Mouse (Mus musculus) liver, embryonic 13.5 days (tissue): Measurements from ENCODE around the gene Dynlt1b. TPM values are rescaled to one million over a fixed set of nuclear protein-coding genes. Genes with fewer than 3 reads are reported as not detected.
"Not testable (repeated sequence)": the region's sequence is repeated elsewhere in the genome, so short reads cannot be mapped to it uniquely, and the experiment has no call there.

Experiments used
- ATAC-seq: fragments of 200-750 bp; cut with Nextera tagmentation; 2 replicates; pipeline ENCODE4 v1.8.0; 2017; ENCODE audit warnings: low read depth, mild to moderate bottlenecking, moderate number of reproducible peaks, moderate library complexity
- DNase-seq: peaks from one replicate; pipeline ENCODE4 v3.0.0; 2022
- H3K27ac ChIP-seq: fragments of 300-500 bp; sonication (generic); 2 replicates; pipeline ENCODE4 v1.5.1; 2015; ENCODE audit warnings: moderate library complexity, mild to moderate bottlenecking, inconsistent platforms
- H3K27me3 ChIP-seq: fragments of 300-500 bp; sonication (generic); 2 replicates; pipeline ENCODE4 v1.6.1; 2015; ENCODE audit warnings: mild to moderate bottlenecking, inconsistent platforms
- H3K36me3 ChIP-seq: fragments of 300-500 bp; sonication (generic); 2 replicates; pipeline ENCODE4 v1.6.1; 2015; ENCODE audit warnings: mild to moderate bottlenecking, inconsistent platforms
- H3K4me1 ChIP-seq: fragments of 300-500 bp; sonication (generic); replicated peaks from 2 replicates; pipeline ENCODE4 v1.6.1; 2015; ENCODE audit warnings: inconsistent platforms
- H3K4me2 ChIP-seq: fragments of 300-500 bp; sonication (generic); 2 replicates; pipeline ENCODE4 v1.6.1; 2015; ENCODE audit warnings: inconsistent platforms, mild to moderate bottlenecking, moderate library complexity
- H3K4me3 ChIP-seq: fragments of 300-500 bp; sonication (generic); replicated peaks from 2 replicates; pipeline ENCODE4 v1.5.1; 2015; ENCODE audit warnings: mild to moderate bottlenecking, inconsistent platforms
- H3K9ac ChIP-seq: fragments of 300-500 bp; sonication (generic); 2 replicates; pipeline ENCODE4 v1.6.1; 2015; ENCODE audit warnings: mild to moderate bottlenecking, inconsistent platforms
- H3K9me3 ChIP-seq: fragments of 300-500 bp; sonication (generic); replicated peaks from 2 replicates; pipeline ENCODE4 v1.6.1; 2016; ENCODE audit warnings: inconsistent platforms
- WGBS: fragments of 180-500 bp; shearing (Covaris S2); methylation state at CpG from one replicate; pipeline ENCODE4 v1.1.7; 2015; ENCODE audit not compliant: insufficient replicate concordance; 5-methylcytosine and 5-hydroxymethylcytosine counted together
- polyA plus RNA-seq: library from polyadenylated mRNA; unstranded; fragments of >200 nt; fragmentation: Nextera tagmentation; extraction: Ambion mirVana; gene quantifications from 2 replicates; pipeline ENCODE4 v1.2.1, GENCODE M21; 2015

The Dynlt1b gene
- polyA plus RNA-seq, 1 experiment from 2014 or later, result 224 TPM

DNA sequence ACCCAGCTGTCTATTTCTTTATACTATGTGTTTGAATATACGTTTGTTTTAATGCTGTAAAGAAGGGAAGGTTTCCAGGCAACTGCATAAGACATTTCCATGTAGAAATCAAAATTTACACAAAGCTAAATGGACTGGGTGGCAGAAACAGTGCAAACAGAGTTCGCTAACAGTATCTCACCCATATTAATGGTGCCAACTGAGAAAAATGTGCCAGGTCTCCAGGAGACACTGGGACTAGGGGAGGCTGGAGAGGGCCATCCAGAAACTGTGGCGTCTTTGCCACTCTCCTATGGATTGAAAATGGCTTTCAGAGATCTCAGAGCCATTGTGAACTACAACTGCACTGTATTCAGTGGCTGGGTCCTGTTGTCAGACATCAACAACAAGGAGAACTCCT lies 40.1 kb downstream of the Dynlt1b start:
- H3K9ac ChIP-seq, DNase-seq, H3K4me3 ChIP-seq, ATAC-seq, H3K36me3 ChIP-seq, H3K27ac ChIP-seq, H3K4me2 ChIP-seq, H3K9me3 ChIP-seq, H3K27me3 ChIP-seq: not testable (repeated sequence)
- WGBS, result 80% methylated on average over 2 of the region's 3 CpGs
- H3K4me1 ChIP-seq, result peaks cover 20% of the 10 kb centered on the region

DNA sequence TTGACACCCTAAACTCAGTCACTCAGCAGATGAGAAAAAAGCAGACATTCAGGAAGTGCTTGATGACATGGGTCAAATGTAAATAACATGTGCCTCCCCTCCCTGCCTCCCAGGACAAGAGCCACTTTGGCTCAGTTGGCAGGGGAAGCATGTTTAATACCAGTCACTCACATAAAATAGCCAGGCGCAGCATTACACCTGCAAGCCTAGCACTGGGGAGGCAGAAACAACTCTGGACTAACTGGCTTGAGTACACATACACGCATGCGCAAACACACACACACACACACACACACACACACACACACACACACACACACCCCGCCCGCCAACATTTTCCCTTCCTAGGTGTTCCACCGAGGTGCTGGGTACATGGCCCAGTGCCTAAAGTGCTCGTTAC lies 40.8 kb downstream of the Dynlt1b start:
- H3K4me2 ChIP-seq, H3K9ac ChIP-seq, ATAC-seq, H3K36me3 ChIP-seq, H3K9me3 ChIP-seq, H3K27ac ChIP-seq, DNase-seq, H3K27me3 ChIP-seq, H3K4me3 ChIP-seq: not testable (repeated sequence)
- 59% methylated on average over 6 of the region's 7 CpGs for WGBS
- H3K4me1 ChIP-seq, result peaks cover 24% of the 10 kb centered on the region

DNA sequence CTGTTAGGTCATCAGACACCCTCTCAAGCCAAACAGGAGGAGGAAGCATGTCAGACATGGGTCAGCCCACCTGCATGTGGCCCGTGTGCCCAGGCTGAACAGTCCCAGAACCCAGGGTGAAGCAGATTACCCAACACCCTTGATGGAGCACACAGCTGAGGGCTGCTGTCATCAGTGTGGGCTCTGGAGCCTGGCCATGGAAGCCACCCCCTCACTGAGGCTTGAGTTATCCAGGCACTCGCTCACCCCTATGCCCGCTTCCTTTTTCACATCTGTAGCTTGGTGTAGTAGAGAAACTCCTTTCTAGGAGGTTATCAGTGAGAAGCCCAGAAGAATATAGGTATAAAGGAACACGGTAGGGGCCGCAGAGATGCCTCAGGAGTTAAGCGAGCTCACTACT lies 45.4 kb downstream of the Dynlt1b start:
- not testable (repeated sequence) for H3K4me3 ChIP-seq, H3K36me3 ChIP-seq, H3K27ac ChIP-seq, H3K9me3 ChIP-seq, H3K27me3 ChIP-seq, H3K9ac ChIP-seq, DNase-seq, ATAC-seq, H3K4me2 ChIP-seq
- H3K4me1 ChIP-seq, result peaks cover 20% of the 10 kb centered on the region
- 71% methylated on average over 6 of the region's 6 CpGs for WGBS

DNA sequence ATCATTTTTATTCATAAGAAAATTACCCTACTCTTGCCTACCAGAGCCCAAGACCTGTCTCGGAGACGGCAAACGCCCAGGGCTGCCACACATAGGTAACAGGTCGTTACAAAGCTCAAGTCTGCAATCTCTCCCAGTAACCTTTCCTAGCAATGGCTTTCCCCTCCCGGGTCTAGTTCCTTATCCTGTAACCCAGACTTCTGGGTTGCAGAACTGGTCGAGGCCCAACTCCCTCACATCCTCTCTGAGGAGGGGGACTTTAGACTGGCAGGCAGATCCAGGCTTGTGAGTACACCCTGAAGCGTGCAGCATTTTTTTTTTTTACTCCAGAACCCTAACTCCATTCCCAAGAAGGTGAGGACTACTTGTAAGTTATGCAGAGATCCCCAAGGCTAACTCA lies 46.0 kb downstream of the Dynlt1b start:
- Histone ChIP-seq H3K4me2 (peak overlapping the region; percentile 85), H3K4me3 (peak overlapping the region; percentile 68), H3K4me1 (peaks cover 20% of the 10 kb centered on the region)
- not testable (repeated sequence) for H3K36me3 ChIP-seq, H3K27me3 ChIP-seq, H3K27ac ChIP-seq, DNase-seq, H3K9me3 ChIP-seq, ATAC-seq, H3K9ac ChIP-seq
- WGBS, result 49% methylated on average over 7 of the region's 7 CpGs

DNA sequence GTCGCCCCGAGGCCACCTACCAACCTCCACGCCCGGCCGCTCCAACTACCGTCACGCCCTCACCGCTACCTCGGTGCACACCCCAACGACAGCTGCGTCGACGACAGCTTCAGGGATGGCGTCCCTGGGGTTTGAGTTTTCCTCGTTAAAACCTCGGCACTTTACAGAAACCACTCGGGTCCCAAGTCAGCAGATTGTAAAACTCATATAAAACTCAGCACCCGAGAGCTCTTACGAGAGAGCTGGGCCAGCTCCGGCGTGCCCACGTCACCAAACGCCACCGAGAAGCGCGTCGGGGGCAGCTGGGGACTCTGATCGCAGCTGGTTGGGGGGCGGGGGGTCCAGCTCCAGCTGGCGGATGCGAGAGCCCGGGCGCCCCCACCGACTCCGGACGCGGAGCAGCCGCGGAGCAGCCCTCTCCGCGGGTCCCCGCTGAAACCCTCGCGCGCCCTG lies 46.6 kb downstream of the Dynlt1b start:
- Histone ChIP-seq H3K9ac (peak overlapping the region; percentile 76), H3K4me2 (peak overlapping the region; percentile 85), H3K4me3 (peak overlapping the region; percentile 68), H3K27me3 (peaks cover 10% of the 10 kb centered on the region), H3K4me1 (peaks cover 20% of the 10 kb centered on the region)
- H3K27ac ChIP-seq, H3K36me3 ChIP-seq, H3K9me3 ChIP-seq: not testable (repeated sequence)
- DNase-seq (peak; percentile 56), ATAC-seq (peak; percentile 28; the same call in 1 of the 2 replicates)
- WGBS, result under 1% methylated on average over 45 of the region's 45 CpGs

DNA sequence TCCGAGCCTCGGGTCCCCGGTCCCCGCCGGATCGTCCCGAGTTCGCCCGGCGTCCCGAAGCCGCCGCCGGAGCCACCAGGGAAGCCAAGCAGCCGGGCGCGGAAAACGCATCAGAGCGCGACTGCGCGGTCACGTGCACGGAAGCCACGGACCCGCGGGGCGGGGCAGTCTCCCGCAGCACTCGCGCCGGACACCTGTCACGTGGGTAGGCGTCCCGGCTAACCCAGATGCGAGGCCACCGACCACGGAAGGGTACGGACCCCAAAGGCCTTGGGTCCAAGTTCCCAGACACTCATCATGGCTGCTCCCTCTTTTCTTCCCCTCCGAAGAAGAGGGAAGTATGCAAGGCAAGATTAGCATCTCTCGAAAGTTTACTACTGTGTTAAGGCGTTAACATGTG lies 47.1 kb downstream of the Dynlt1b start:
- H3K36me3 ChIP-seq, H3K9me3 ChIP-seq, H3K27ac ChIP-seq: not testable (repeated sequence)
- H3K4me3 ChIP-seq, result peak overlapping the region; percentile 68
- DNase-seq, result peak; percentile 43
- H3K9ac ChIP-seq, result peak overlapping the region; percentile 76
- WGBS, result under 1% methylated on average over 37 of the region's 42 CpGs
- peaks cover 20% of the 10 kb centered on the region for H3K4me1 ChIP-seq
- peak overlapping the region; percentile 85 for H3K4me2 ChIP-seq
- peak; percentile 52 for ATAC-seq
- H3K27me3 ChIP-seq, result peaks cover 12% of the 10 kb centered on the region

DNA sequence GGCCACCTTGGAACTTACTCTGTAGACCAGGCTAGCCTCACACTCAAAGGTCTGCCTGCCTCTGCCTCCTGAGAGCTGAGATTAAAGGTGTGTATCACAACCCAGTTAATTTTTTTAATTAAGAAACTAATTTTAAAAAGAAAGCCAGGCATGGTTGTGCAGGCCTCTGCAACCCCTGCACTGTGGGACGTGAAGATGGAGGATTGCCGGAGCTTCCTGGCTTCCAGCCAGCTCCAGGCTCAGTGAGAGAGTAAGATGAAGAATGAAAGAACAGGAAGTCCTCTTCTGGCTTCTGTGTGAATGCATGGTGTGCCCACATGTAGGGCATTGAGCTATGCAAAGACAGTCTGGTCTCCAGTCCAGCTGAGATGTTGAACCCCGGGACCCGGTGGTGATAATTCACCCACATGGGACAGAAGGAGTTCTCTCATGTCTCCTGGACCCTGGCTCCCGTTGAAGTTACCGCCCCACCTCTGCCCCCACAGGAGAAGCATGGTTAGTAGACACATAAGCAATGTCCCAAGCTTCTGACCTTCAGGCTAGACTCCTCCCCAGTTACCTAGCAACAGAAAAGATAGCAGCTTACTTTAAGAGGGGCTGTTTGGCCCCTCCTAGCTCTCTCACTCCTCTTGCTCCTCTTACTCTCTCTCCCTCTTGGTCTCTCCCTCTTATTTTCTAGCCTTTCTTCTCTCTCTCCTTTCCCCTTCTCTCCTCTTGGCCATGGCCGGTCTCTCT lies 51.1 kb downstream of the Dynlt1b start:
- not testable (repeated sequence) for H3K4me1 ChIP-seq, H3K9me3 ChIP-seq, H3K4me3 ChIP-seq, H3K4me2 ChIP-seq, H3K36me3 ChIP-seq, H3K27ac ChIP-seq, H3K9ac ChIP-seq, DNase-seq, ATAC-seq
- peaks cover 12% of the 10 kb centered on the region for H3K27me3 ChIP-seq
- 44% methylated on average over 4 of the region's 7 CpGs for WGBS

DNA sequence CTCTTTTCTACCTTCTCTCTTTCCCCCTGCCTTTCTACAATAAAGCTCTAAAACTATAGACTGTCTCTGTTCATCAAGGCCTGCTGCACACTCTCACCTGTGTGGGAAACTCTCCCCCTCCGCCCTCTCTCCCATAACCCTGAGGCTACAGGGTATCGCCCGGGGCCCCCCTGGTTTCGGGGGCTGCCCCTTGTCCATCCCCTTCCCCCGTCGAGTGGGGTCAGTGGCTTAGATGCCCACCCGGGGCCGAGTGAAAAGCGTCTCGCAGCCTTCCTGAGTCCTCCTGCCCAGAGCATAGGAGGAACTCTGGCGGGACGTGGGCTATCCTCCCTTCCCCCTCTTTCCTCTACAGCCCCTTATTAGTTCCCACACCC lies 51.7 kb downstream of the Dynlt1b start:
- not testable (repeated sequence) for H3K36me3 ChIP-seq, H3K4me3 ChIP-seq, H3K4me1 ChIP-seq, H3K27me3 ChIP-seq, H3K9me3 ChIP-seq, ATAC-seq, H3K9ac ChIP-seq, H3K27ac ChIP-seq, DNase-seq, H3K4me2 ChIP-seq
- 65% methylated on average over 12 of the region's 12 CpGs for WGBS

DNA sequence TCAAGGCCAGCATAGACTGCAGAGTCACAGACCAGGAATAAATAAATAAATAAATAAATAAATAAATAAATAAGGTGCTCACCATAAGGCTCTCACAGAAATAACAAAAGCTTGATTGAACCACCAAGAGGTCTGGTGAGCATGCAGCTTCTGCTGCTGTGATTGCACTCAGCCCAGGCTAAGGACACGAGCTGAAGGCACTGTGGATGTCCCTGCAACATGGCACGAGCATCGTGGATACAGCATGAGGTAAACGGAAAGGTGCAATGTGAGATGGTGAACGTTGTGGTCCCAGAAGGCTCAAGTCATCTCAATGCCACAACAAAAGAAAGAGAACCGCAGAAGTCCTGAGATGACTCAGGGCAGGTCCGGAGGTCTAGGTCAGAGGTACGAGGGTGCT lies 52.3 kb downstream of the Dynlt1b start:
- H3K27ac ChIP-seq, H3K27me3 ChIP-seq, DNase-seq, H3K9me3 ChIP-seq, H3K4me1 ChIP-seq, H3K4me3 ChIP-seq, H3K4me2 ChIP-seq, ATAC-seq, H3K36me3 ChIP-seq, H3K9ac ChIP-seq: not testable (repeated sequence)
- WGBS, result 67% methylated on average over 8 of the region's 8 CpGs

Other genes starting within 250 kb of the Dynlt1b start
- gene Tmem181a, start 173.3 kb upstream of the Dynlt1b start, polyA plus RNA-seq, result 3.3 and 3.6 TPM in 2 replicates
- gene Dynlt1a, start 112.6 kb upstream of the Dynlt1b start, polyA plus RNA-seq, result 5.6 and 7.0 TPM in 2 replicates
- gene Dynlt1c, start 171.6 kb downstream of the Dynlt1b start, polyA plus RNA-seq, result 5.0 and 6.4 TPM in 2 replicates
- 94.4 and 98.1 TPM in 2 replicates for gene Dynlt1f, start 225.8 kb downstream of the Dynlt1b start, polyA plus RNA-seq
- 0.08 TPM in 1 of 2 replicates, not detected in the other for gene Sytl3, start 229.0 kb downstream of the Dynlt1b start, polyA plus RNA-seq